Mouse (Mus musculus) stomach, postnatal 0 days (tissue): ENCODE measurements at regions not wholly inside any gene's neighbourhood (a gene's known extent, or its start where the extent isn't known, plus 50 kb on each side); places are given as distances from the start of the nearest gene placed in this dataset.

Experiments
- ATAC-seq: fragments of 200-750 bp; cut with Nextera tagmentation; 2 replicates; pipeline ENCODE4 v1.8.0; 2017; ENCODE audit not compliant: low FRiP score, low TSS enrichment
- DNase-seq: peaks from one replicate; pipeline ENCODE4 v3.0.0-alpha.2; 2016; ENCODE audit warnings: low spot score
- H3K27ac ChIP-seq: fragments of 300-500 bp; sonication (generic); replicated peaks from 2 replicates; pipeline ENCODE4 v1.5.1; 2014; ENCODE audit warnings: mild to moderate bottlenecking, control low read depth
- H3K27me3 ChIP-seq: fragments of 300-500 bp; sonication (generic); 2 replicates; pipeline ENCODE4 v1.6.1; 2014; ENCODE audit warnings: low read length; ENCODE audit not compliant: control insufficient read depth, insufficient read depth
- H3K36me3 ChIP-seq: fragments of 300-500 bp; sonication (generic); 2 replicates; pipeline ENCODE4 v1.6.1; 2014; ENCODE audit warnings: low read length, mixed read lengths; ENCODE audit not compliant: control insufficient read depth, insufficient read depth
- H3K4me1 ChIP-seq: fragments of 300-500 bp; sonication (generic); replicated peaks from 2 replicates; pipeline ENCODE4 v1.6.1; 2014; ENCODE audit warnings: antibody characterized with exemption; ENCODE audit not compliant: control insufficient read depth, insufficient read depth
- H3K4me2 ChIP-seq: fragments of 300-500 bp; sonication (generic); replicated peaks from 2 replicates; pipeline ENCODE4 v1.6.1; 2014; ENCODE audit warnings: low read depth, mild to moderate bottlenecking, control low read depth, moderate library complexity
- H3K4me3 ChIP-seq: fragments of 300-500 bp; sonication (generic); 2 replicates; pipeline ENCODE4 v1.5.1; 2014; ENCODE audit warnings: low read depth, low read length, control low read depth
- H3K9ac ChIP-seq: fragments of 300-500 bp; sonication (generic); 2 replicates; pipeline ENCODE4 v1.6.1; 2014; ENCODE audit warnings: mild to moderate bottlenecking, low read length, control low read depth, mixed read lengths
- H3K9me3 ChIP-seq: fragments of 300-500 bp; sonication (generic); 2 replicates; pipeline ENCODE4 v1.6.1; 2016; ENCODE audit warnings: low read length; ENCODE audit not compliant: control insufficient read depth
- CTCF ChIP-seq: IDR thresholded peaks from 2 replicates; pipeline ENCODE4 v1.5.1; 2016; ENCODE audit warnings: antibody characterized with exemption, low read depth, mild to moderate bottlenecking, moderate library complexity
- EP300 ChIP-seq: optimal IDR thresholded peaks from 2 replicates; pipeline ENCODE3; 2016; ENCODE audit warnings: antibody characterized with exemption
- WGBS: fragments of 180-500 bp; shearing (Covaris S2); extraction: QIAGEN DNeasy Blood & Tissue Kit; methylation state at CpG from one replicate; pipeline ENCODE4 v1.1.7; 2014; 5-methylcytosine and 5-hydroxymethylcytosine counted together

GRCm38 (mm10) chr6:31155857-31156256 is 197.0 kb upstream of the Klf14 start:
- TF ChIP-seq EP300 (no peak), CTCF (peak; percentile 79)
- no peak overlapping the region for H3K4me3 ChIP-seq
- 20% methylated on average over 5 of the region's 5 CpGs for WGBS
- ATAC-seq (no peak), DNase-seq (peak; percentile 54)
- no peak overlapping the region for H3K9ac ChIP-seq
- no peaks in the 10 kb centered on the region for H3K4me1 ChIP-seq
- no peaks in the 10 kb centered on the region for H3K27me3 ChIP-seq
- no peak overlapping the region for H3K4me2 ChIP-seq
- H3K27ac ChIP-seq = no peak overlapping the region
- no peaks in the 10 kb centered on the region for H3K9me3 ChIP-seq
- no peaks in the 10 kb centered on the region for H3K36me3 ChIP-seq

DNA sequence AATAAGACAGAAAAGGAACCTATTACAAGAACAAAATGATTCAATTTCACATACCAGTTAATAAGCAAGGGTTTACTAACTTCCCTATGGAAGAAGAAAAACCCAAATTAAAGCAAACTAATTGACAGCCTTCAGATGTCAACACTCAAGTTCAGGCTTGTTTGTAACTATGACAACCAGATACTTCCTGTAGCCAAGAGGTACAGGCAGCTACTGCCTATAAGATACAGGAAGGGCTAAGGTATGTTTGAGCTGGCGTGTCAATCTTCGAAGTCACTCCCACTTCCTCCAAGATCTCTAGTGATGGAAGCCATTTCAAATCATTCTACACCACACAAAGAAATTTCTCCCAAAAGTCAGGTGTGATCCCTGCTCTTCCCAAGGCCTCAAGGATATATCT is 198.1 kb upstream of the Klf14 start:
- no peak overlapping the region for H3K27ac ChIP-seq
- 87% methylated on average over 2 of the region's 2 CpGs for WGBS

GRCm38 (mm10) chr6:31157429-31157828 is 198.6 kb upstream of the Klf14 start:
- Histone ChIP-seq H3K4me1 (no peaks in the 10 kb centered on the region), H3K9ac (no peak overlapping the region), H3K27ac (no peak overlapping the region), H3K27me3 (no peaks in the 10 kb centered on the region), H3K36me3 (no peaks in the 10 kb centered on the region), H3K4me3 (no peak overlapping the region), H3K9me3 (no peaks in the 10 kb centered on the region), H3K4me2 (no peak overlapping the region)
- WGBS = 87% methylated on average over 6 of the region's 6 CpGs
- ATAC-seq (no peak), DNase-seq (no peak)
- TF ChIP-seq CTCF (no peak), EP300 (no peak)

More for the DNA sequence above, 198.1 kb upstream of the Klf14 start:
- no peak for TF ChIP-seq EP300
- TF ChIP-seq CTCF = no peak
- Histone ChIP-seq H3K4me2 (no peak overlapping the region), H3K27me3 (no peaks in the 10 kb centered on the region), H3K9ac (no peak overlapping the region), H3K36me3 (no peaks in the 10 kb centered on the region), H3K9me3 (no peaks in the 10 kb centered on the region), H3K4me3 (no peak overlapping the region), H3K4me1 (no peaks in the 10 kb centered on the region)
- ATAC-seq (no peak), DNase-seq (no peak)

- no peak overlapping the region for H3K9ac ChIP-seq
- no peak overlapping the region for H3K4me3 ChIP-seq
- H3K9me3 ChIP-seq = no peaks in the 10 kb centered on the region
- no peaks in the 10 kb centered on the region for H3K36me3 ChIP-seq
- H3K27me3 ChIP-seq = no peaks in the 10 kb centered on the region
- DNase-seq (no peak), ATAC-seq (no peak)
- no peaks in the 10 kb centered on the region for H3K4me1 ChIP-seq
- WGBS = 57% methylated on average over 7 of the region's 7 CpGs
- no peak overlapping the region for H3K4me2 ChIP-seq
- TF ChIP-seq CTCF (no peak), EP300 (no peak)
- no peak overlapping the region for H3K27ac ChIP-seq
Observed at GRCm38 (mm10) chr6:31158648-31159047, 199.8 kb upstream of the Klf14 start.

GRCm38 (mm10) chr6:31159240-31159639 is 200.4 kb upstream of the Klf14 start:
- Histone ChIP-seq H3K9me3 (no peaks in the 10 kb centered on the region), H3K27ac (no peak overlapping the region; the same call in 1 of the 2 replicates), H3K27me3 (no peaks in the 10 kb centered on the region), H3K9ac (no peak overlapping the region), H3K36me3 (no peaks in the 10 kb centered on the region), H3K4me1 (no peaks in the 10 kb centered on the region), H3K4me2 (no peak overlapping the region), H3K4me3 (no peak overlapping the region)
- DNase-seq (peak; percentile 67), ATAC-seq (peak; percentile 76)
- TF ChIP-seq CTCF (no peak), EP300 (no peak)
- 20% methylated on average over 7 of the region's 8 CpGs for WGBS

- no peak for ATAC-seq
- 68% methylated on average over 16 of the region's 16 CpGs for WGBS
- Histone ChIP-seq H3K4me3 (no peak overlapping the region), H3K27ac (no peak overlapping the region; the same call in 1 of the 2 replicates), H3K4me2 (no peak overlapping the region), H3K27me3 (no peaks in the 10 kb centered on the region), H3K9me3 (no peaks in the 10 kb centered on the region), H3K9ac (no peak overlapping the region), H3K36me3 (no peaks in the 10 kb centered on the region), H3K4me1 (no peaks in the 10 kb centered on the region)
- no peak for DNase-seq
- TF ChIP-seq EP300 (no peak), CTCF (no peak)
Observed at GRCm38 (mm10) chr6:31159935-31160670, 201.2 kb upstream of the Klf14 start.
